8 mouse cellular contexts compared by ENCODE assay signal in genomic region chr12:33303384-33303770, GRCm38 (mm10).
DNase-seq lines count a peak whose midpoint lies in the region; ATAC-seq and TF ChIP-seq lines count a peak whose summit lies in the region.

No protein-coding gene starts in this region.

- H3K4me1 ChIP-seq in embryonic facial prominence, embryonic 14.5 days (ENCODE audit: control insufficient read depth, insufficient read depth, low read length) = peaks cover 4% of the 10 kb centered on the region; the same call in 1 of the 2 replicates
- 0 out of 2 replicates have a peak, but pooled peaks cover 9% of the 10 kb centered on the region for H3K4me1 ChIP-seq in kidney, embryonic 14.5 days (ENCODE audit: control insufficient read depth, insufficient read depth, low read length)
- H3K4me1 ChIP-seq in midbrain, embryonic 13.5 days (replicated peaks) = peaks cover 25% of the 10 kb centered on the region

- H3K9ac ChIP-seq in embryonic facial prominence, embryonic 14.5 days (ENCODE audit: low read depth, low read length) = no peak overlapping the region
- H3K9ac ChIP-seq in kidney, embryonic 14.5 days (ENCODE audit: low read depth, low read length) = peak overlapping the region; percentile 44; the same call in 1 of the 2 replicates
- H3K9ac ChIP-seq in midbrain, embryonic 13.5 days (replicated peaks) = peak overlapping the region; percentile 19; the same call in 1 of the 2 replicates

- H3K27ac ChIP-seq in left cerebral cortex, adult 2 months = peak overlapping the region; percentile 52; the same call in 1 of the 2 replicates
- peak overlapping the region; percentile 53; the same call in 1 of the 2 replicates for H3K27ac ChIP-seq in embryonic facial prominence, embryonic 14.5 days (replicated peaks; ENCODE audit: low read depth, low read length)
- H3K27ac ChIP-seq in kidney, embryonic 14.5 days (ENCODE audit: low read depth, low read length) = no peak overlapping the region
- no peak overlapping the region for H3K27ac ChIP-seq in midbrain, embryonic 13.5 days

- DNase-seq in left cerebral cortex, adult 2 months (ENCODE audit: extremely low spot score in 1 of 2, low spot score in 2 of 2) = no peak
- DNase-seq in left cerebral cortex, adult 8-10 months (ENCODE audit: low spot score in 2 of 2) = no peak
- no peak for DNase-seq in embryonic facial prominence, embryonic 14.5 days (ENCODE audit: low spot score)
- no peak for DNase-seq in right cerebral cortex, postnatal 10 days (ENCODE audit: low spot score in 2 of 2)
- no peak for DNase-seq in right cerebral cortex, adult 2 months (ENCODE audit: low spot score in 2 of 2)
- no peak for DNase-seq in cerebellum, adult 9-10 months

- intact Hi-C loops in left cerebral cortex, adult 2 months (cut with DNase I) = no loop called here

- 6% methylated on average over 9 of the region's 9 CpGs for WGBS in embryonic facial prominence, embryonic 14.5 days
- 2% methylated on average over 9 of the region's 9 CpGs for WGBS in kidney, embryonic 14.5 days
- 2% methylated on average over 9 of the region's 9 CpGs for WGBS in midbrain, embryonic 13.5 days

- no peaks in the 10 kb centered on the region for H3K9me3 ChIP-seq in embryonic facial prominence, embryonic 14.5 days (ENCODE audit: control insufficient read depth, low read length)
- no peaks in the 10 kb centered on the region for H3K9me3 ChIP-seq in kidney, embryonic 14.5 days (ENCODE audit: control insufficient read depth, low read length)
- no peaks in the 10 kb centered on the region for H3K9me3 ChIP-seq in midbrain, embryonic 13.5 days

- TF ChIP-seq CTCF in left cerebral cortex, adult 2 months (IDR thresholded peaks at IDR 0.05) = no peak

- H3K36me3 ChIP-seq in embryonic facial prominence, embryonic 14.5 days (ENCODE audit: control insufficient read depth, insufficient read depth, low read length) = no peaks in the 10 kb centered on the region
- H3K36me3 ChIP-seq in kidney, embryonic 14.5 days (ENCODE audit: control insufficient read depth, insufficient read depth, low read length) = no peaks in the 10 kb centered on the region
- H3K36me3 ChIP-seq in midbrain, embryonic 13.5 days = no peaks in the 10 kb centered on the region

- peak overlapping the region; percentile 71 for H3K4me3 ChIP-seq in left cerebral cortex, adult 2 months
- H3K4me3 ChIP-seq in embryonic facial prominence, embryonic 14.5 days (ENCODE audit: low read depth, low read length) = peak overlapping the region; percentile 50
- peak overlapping the region; percentile 46 for H3K4me3 ChIP-seq in kidney, embryonic 14.5 days (ENCODE audit: low read length)
- H3K4me3 ChIP-seq in midbrain, embryonic 13.5 days (replicated peaks) = peak overlapping the region; percentile 39

- H3K27me3 ChIP-seq in embryonic facial prominence, embryonic 14.5 days (replicated peaks; ENCODE audit: control insufficient read depth, insufficient read depth, low read length) = peaks cover 6% of the 10 kb centered on the region; the same call in 1 of the 2 replicates
- 0 out of 2 replicates have a peak, but pooled peaks cover 4% of the 10 kb centered on the region for H3K27me3 ChIP-seq in kidney, embryonic 14.5 days (ENCODE audit: control insufficient read depth, insufficient read depth, low read length)
- 0 out of 2 replicates have a peak, but pooled peaks cover 6% of the 10 kb centered on the region for H3K27me3 ChIP-seq in midbrain, embryonic 13.5 days

- H3K4me2 ChIP-seq in embryonic facial prominence, embryonic 14.5 days (ENCODE audit: low read depth, low read length) = peak overlapping the region; percentile 93
- peak overlapping the region; percentile 91 for H3K4me2 ChIP-seq in kidney, embryonic 14.5 days (replicated peaks; ENCODE audit: low read depth, low read length)
- peak overlapping the region; percentile 75 for H3K4me2 ChIP-seq in midbrain, embryonic 13.5 days (replicated peaks)

- ATAC-seq in embryonic facial prominence, embryonic 14.5 days (ENCODE audit: low read depth) = no peak
- ATAC-seq in kidney, embryonic 14.5 days (ENCODE audit: low FRiP score, low TSS enrichment) = peak; percentile 51; the same call in 1 of the 2 replicates
- peak; percentile 76 for ATAC-seq in midbrain, embryonic 13.5 days

Comparison
In these comparisons a context has a peak if more than half of its experiments do, and no peak if none do; other contexts are left out.
1. H3K27ac ChIP-seq: peak in left cerebral cortex, adult 2 months (single experiment) and embryonic facial prominence, embryonic 14.5 days (single experiment); none in kidney, embryonic 14.5 days (single experiment) and midbrain, embryonic 13.5 days (single experiment).
2. Peak in every context shown above with its lines, with median percentiles within 50 percentile points of each other: H3K4me3 ChIP-seq and H3K4me2 ChIP-seq.